Mouse (Mus musculus): ENCODE measurements around the gene Serpine2. TPM values are rescaled to one million over a fixed set of nuclear protein-coding genes. Genes with fewer than 3 reads are reported as not detected.

Gene Serpine2
- 342 and 406 TPM in 2 replicates for polyA plus RNA-seq (2014; fragmentation: Nextera tagmentation; extraction: Ambion mirVana)

DNA sequence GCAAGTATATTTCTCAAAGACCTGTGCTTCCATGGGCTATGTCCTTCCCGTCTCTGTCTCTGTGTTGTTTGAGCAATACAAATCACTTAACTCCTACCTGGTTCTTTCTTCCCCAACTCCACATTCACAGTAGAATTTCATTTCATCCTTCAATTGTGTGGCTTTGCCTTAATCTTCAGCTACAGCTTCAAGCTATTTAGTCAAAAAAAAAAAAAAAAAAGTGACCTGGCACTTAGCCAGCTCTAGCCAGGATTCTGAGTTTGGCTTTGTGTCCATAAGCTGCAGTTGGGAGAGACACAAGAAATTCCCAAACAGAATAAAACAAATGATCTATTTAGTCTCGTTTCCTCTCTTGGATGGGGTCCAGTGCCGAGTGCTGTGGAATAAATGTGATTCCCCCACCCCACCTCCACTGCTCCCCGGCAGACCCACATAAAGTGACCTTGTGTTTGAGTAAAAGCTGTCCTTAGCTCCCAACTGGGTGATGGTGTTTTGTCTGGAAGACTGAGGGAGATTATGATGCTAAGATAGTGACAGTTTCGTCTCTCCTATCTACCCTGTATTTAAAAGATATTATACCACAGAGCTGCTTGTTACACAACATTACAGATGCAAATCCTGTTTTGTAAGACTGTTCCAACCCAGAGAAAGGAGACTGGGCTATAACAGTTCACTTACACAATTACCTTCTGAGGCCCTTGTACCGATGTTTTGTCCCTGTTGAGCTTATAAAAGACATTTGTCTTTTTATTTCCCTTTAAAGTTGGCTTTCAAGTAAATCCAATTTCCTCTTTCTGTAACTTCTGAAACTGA lies at the start of gene Serpine2:
TSS of gene Serpine2 (minus strand) at position 51 of the 813 bp plus-strand sequence.
- Histone ChIP-seq H3K4me1 (ENCODE audit: control insufficient read depth, insufficient read depth, low read length) (peaks cover 10% of the 10 kb centered on the region; the same call in 1 of the 2 replicates), H3K4me2 (ENCODE audit: low read depth, low read length) (no peak within 1 kb of the TSS), H3K9ac (replicated peaks; ENCODE audit: low read depth, low read length) (no peak within 1 kb of the TSS), H3K4me3 (ENCODE audit: low read depth, low read length) (no peak within 1 kb of the TSS), H3K27me3 (ENCODE audit: control insufficient read depth, insufficient read depth, low read length) (no peaks in the 10 kb centered on the region), H3K27ac (ENCODE audit: low read depth, low read length) (peak within 1 kb of the TSS; percentile 62), H3K36me3 (ENCODE audit: control insufficient read depth, insufficient read depth, low read length) (no peaks in the 10 kb centered on the region), H3K9me3 (ENCODE audit: control insufficient read depth, low read length) (no peaks in the 10 kb centered on the region)
- 16% methylated on average over 6 of the region's 6 CpGs for WGBS
- peak; percentile 10; the same call in 1 of the 2 replicates for ATAC-seq (ENCODE audit: low read depth)

DNA sequence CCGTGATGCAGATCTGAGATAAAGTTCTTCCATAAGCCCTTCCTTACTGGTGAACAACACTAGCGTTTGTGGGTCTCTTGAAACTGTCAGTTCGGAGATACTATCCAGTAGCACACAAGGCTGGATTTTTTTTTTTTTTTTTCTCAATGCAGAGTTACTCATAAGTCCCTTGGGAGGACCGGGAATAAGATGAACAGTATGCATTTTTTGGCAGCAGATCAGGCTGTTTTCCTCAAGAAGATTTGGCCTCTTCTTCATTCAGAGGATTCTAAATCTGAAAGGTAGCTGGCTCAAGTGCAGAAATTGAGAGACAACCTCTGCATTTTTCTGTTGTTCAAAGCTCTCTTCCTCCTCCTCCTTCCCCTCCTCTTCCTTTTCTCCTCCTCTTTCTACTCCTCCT lies 46.8 kb upstream of the Serpine2 start:
- ATAC-seq (ENCODE audit: low read depth): no peak
- Histone ChIP-seq H3K9ac (replicated peaks; ENCODE audit: low read depth, low read length) (no peak overlapping the region), H3K4me1 (ENCODE audit: control insufficient read depth, insufficient read depth, low read length) (no peaks in the 10 kb centered on the region), H3K27ac (ENCODE audit: low read depth, low read length) (no peak overlapping the region), H3K9me3 (ENCODE audit: control insufficient read depth, low read length) (no peaks in the 10 kb centered on the region), H3K27me3 (ENCODE audit: control insufficient read depth, insufficient read depth, low read length) (no peaks in the 10 kb centered on the region), H3K36me3 (ENCODE audit: control insufficient read depth, insufficient read depth, low read length) (no peaks in the 10 kb centered on the region), H3K4me3 (ENCODE audit: low read depth, low read length) (no peak overlapping the region), H3K4me2 (ENCODE audit: low read depth, low read length) (no peak overlapping the region)
- 86% methylated on average over 4 of the region's 4 CpGs for WGBS

DNA sequence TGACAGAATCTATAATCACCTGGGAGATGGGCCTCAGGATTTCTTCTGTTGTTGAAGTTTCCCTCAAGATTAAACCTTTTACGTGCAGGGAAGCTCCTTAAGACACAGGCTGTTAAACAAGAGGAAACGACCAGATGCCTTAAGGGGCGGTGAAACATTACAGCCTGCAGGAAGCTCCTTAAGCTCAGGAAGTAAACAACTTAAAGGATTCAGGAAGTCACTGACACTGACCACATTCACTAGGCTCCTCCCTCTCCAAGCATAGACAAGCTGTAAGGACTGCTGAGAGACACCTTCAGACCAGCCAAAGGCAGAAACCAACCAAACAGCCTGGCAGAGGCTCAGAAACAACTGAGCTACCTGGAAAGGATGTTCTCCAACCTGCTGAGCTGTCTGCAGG lies 44.3 kb upstream of the Serpine2 start:
- Histone ChIP-seq H3K4me1 (ENCODE audit: control insufficient read depth, insufficient read depth, low read length) (no peaks in the 10 kb centered on the region), H3K9ac (replicated peaks; ENCODE audit: low read depth, low read length) (no peak overlapping the region), H3K27me3 (ENCODE audit: control insufficient read depth, insufficient read depth, low read length) (no peaks in the 10 kb centered on the region), H3K36me3 (ENCODE audit: control insufficient read depth, insufficient read depth, low read length) (no peaks in the 10 kb centered on the region), H3K4me3 (ENCODE audit: low read depth, low read length) (no peak overlapping the region), H3K9me3 (ENCODE audit: control insufficient read depth, low read length) (no peaks in the 10 kb centered on the region), H3K27ac (ENCODE audit: low read depth, low read length) (no peak overlapping the region), H3K4me2 (ENCODE audit: low read depth, low read length) (no peak overlapping the region)
- 70% methylated on average over 3 of the region's 3 CpGs for WGBS
- no peak for ATAC-seq (ENCODE audit: low read depth)

DNA sequence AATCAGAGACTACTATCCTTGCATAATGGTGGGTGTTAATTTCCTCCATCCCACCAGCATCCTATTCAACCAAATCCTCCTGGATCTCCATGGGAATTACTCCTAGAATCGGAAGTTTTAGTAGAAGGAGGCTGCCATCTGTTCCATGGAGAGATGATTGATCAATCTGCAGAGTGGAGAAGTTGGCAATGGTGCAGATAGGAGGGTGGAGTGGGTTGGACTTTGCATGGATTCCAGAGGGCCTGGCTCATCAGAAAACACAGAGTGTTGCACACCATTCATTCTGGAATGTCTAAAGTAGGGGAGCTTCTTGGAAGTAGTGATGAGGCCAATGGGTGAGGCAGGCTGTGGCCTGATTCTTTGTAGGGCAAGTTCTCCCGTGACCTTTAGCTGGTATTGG lies 41.9 kb upstream of the Serpine2 start:
- no peaks in the 10 kb centered on the region for H3K4me1 ChIP-seq (ENCODE audit: control insufficient read depth, insufficient read depth, low read length)
- no peak for ATAC-seq (ENCODE audit: low read depth)
- no peaks in the 10 kb centered on the region for H3K27me3 ChIP-seq (ENCODE audit: control insufficient read depth, insufficient read depth, low read length)
- H3K4me3 ChIP-seq (ENCODE audit: low read depth, low read length): no peak overlapping the region
- H3K36me3 ChIP-seq (ENCODE audit: control insufficient read depth, insufficient read depth, low read length): no peaks in the 10 kb centered on the region
- no peaks in the 10 kb centered on the region for H3K9me3 ChIP-seq (ENCODE audit: control insufficient read depth, low read length)
- H3K4me2 ChIP-seq (ENCODE audit: low read depth, low read length): no peak overlapping the region
- no peak overlapping the region for H3K9ac ChIP-seq (replicated peaks; ENCODE audit: low read depth, low read length)
- WGBS: 75% methylated on average over 2 of the region's 2 CpGs
- no peak overlapping the region for H3K27ac ChIP-seq (ENCODE audit: low read depth, low read length)

DNA sequence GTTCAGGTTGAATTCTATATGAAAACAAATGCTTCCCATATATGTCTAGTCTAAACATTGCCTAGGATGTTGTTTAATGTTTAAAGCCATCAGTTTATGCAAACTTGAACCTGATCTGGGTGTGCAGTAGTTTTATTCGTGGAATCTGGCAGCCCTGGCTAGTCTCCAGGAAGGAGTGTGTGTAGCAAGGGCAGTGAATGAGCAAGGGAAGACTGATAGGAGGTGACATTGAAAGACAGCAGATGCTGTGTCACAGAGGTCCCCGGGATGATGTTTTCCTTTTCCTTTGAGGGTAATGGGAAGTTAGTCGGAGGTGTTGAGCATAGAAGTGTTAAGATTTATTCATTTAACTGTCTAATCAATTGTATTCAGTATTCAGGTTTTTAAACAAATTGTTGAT lies 21.7 kb upstream of the Serpine2 start:
- H3K4me3 ChIP-seq (ENCODE audit: low read depth, low read length): no peak overlapping the region
- H3K27ac ChIP-seq (ENCODE audit: low read depth, low read length): no peak overlapping the region
- H3K4me2 ChIP-seq (ENCODE audit: low read depth, low read length): no peak overlapping the region
- no peaks in the 10 kb centered on the region for H3K9me3 ChIP-seq (ENCODE audit: control insufficient read depth, low read length)
- ATAC-seq (ENCODE audit: low read depth): no peak
- WGBS: 65% methylated on average over 3 of the region's 3 CpGs
- no peaks in the 10 kb centered on the region for H3K4me1 ChIP-seq (ENCODE audit: control insufficient read depth, insufficient read depth, low read length)
- H3K27me3 ChIP-seq (ENCODE audit: control insufficient read depth, insufficient read depth, low read length): no peaks in the 10 kb centered on the region
- no peak overlapping the region for H3K9ac ChIP-seq (replicated peaks; ENCODE audit: low read depth, low read length)
- H3K36me3 ChIP-seq (ENCODE audit: control insufficient read depth, insufficient read depth, low read length): no peaks in the 10 kb centered on the region

DNA sequence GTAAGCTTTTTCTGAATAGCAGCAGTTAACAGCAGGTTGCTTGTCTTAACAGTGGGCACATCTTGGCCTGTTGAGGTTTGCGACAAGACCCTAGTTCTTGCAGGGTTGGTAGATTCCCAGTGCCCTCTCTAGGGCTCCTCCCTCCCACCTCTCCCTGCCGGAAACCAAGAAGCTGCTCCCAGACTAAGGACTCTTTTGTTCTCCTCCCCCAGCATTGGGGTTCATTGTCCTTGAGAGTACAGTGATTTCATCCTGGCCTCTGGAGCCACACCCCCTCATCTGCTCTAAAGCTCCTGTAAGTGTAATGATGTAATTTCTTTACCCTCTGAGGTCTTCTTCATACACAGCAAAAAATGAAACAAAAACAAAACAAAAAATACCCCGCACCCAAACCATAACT lies 13.8 kb upstream of the Serpine2 start:
- 47% methylated on average over 3 of the region's 3 CpGs for WGBS
- no peak; the same call in 1 of the 2 replicates for ATAC-seq (ENCODE audit: low read depth)
- Histone ChIP-seq H3K4me2 (ENCODE audit: low read depth, low read length) (no peak overlapping the region), H3K4me3 (ENCODE audit: low read depth, low read length) (no peak overlapping the region), H3K9ac (replicated peaks; ENCODE audit: low read depth, low read length) (no peak overlapping the region), H3K27me3 (ENCODE audit: control insufficient read depth, insufficient read depth, low read length) (no peaks in the 10 kb centered on the region), H3K27ac (ENCODE audit: low read depth, low read length) (no peak overlapping the region), H3K36me3 (ENCODE audit: control insufficient read depth, insufficient read depth, low read length) (no peaks in the 10 kb centered on the region), H3K9me3 (ENCODE audit: control insufficient read depth, low read length) (no peaks in the 10 kb centered on the region), H3K4me1 (ENCODE audit: control insufficient read depth, insufficient read depth, low read length) (no peaks in the 10 kb centered on the region)

DNA sequence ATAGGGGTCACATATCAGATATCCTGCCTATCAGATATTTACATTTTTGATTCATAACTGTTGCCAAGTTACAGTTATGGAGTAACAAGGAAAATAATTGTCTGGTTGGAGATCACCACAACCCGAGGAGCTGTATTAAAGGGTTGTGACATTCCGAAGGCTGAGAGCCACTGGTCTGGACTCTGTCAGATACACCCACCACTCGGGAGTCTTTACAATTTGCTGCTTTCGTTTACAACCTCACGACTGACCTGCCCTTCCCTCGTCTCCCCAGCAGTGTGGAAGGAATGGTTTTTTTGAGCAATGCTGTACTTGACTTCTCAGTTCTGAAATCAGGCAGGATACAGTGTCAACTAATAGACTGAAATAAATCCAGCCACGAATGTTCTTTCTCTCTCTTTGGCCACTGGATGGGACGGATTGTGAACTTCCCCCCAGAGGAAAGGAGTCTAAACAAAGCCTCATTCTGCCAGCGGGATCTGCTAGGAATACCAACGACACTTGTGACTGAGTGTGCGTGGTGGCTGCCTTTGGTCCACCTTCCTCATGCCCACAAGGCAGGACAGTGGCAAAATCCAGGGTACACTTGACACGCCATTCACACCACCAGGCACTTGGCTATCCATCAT lies 455 bp downstream of the Serpine2 start:
- H3K9me3 ChIP-seq (ENCODE audit: control insufficient read depth, low read length): no peaks in the 10 kb centered on the region
- H3K27me3 ChIP-seq (ENCODE audit: control insufficient read depth, insufficient read depth, low read length): no peaks in the 10 kb centered on the region
- peak; percentile 15; the same call in 1 of the 2 replicates for ATAC-seq (ENCODE audit: low read depth)
- peaks cover 10% of the 10 kb centered on the region; the same call in 1 of the 2 replicates for H3K4me1 ChIP-seq (ENCODE audit: control insufficient read depth, insufficient read depth, low read length)
- no peak overlapping the region for H3K4me3 ChIP-seq (ENCODE audit: low read depth, low read length)
- no peak overlapping the region for H3K9ac ChIP-seq (replicated peaks; ENCODE audit: low read depth, low read length)
- H3K4me2 ChIP-seq (ENCODE audit: low read depth, low read length): no peak overlapping the region
- no peaks in the 10 kb centered on the region for H3K36me3 ChIP-seq (ENCODE audit: control insufficient read depth, insufficient read depth, low read length)
- 0 out of 2 replicates have a peak overlapping the region, but pooled peaks have one; percentile 36 for H3K27ac ChIP-seq (ENCODE audit: low read depth, low read length)
- 26% methylated on average over 12 of the region's 12 CpGs for WGBS

DNA sequence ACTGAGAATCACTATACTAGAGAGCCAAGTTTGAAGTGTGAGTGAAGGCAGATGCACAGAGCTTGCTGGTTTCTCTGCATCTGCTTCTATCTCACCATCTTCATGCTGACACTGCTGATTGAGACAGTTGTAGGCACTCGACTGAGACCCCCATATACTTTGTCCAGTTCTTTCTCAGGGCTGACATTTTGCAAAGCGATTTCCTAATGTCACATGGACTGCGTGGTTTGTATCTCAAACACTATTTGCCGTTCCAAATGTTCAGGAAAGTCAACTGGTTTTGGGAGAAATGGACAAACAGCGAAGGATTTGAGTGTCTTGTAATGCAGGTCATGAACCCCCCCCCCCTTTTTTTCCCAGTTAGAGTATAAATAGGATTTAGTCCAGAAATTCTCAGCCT lies 1.0 kb downstream of the Serpine2 start:
- Histone ChIP-seq H3K4me1 (ENCODE audit: control insufficient read depth, insufficient read depth, low read length) (peaks cover 10% of the 10 kb centered on the region; the same call in 1 of the 2 replicates), H3K36me3 (ENCODE audit: control insufficient read depth, insufficient read depth, low read length) (no peaks in the 10 kb centered on the region), H3K9me3 (ENCODE audit: control insufficient read depth, low read length) (no peaks in the 10 kb centered on the region), H3K4me2 (ENCODE audit: low read depth, low read length) (no peak overlapping the region), H3K27ac (ENCODE audit: low read depth, low read length) (no peak overlapping the region), H3K27me3 (ENCODE audit: control insufficient read depth, insufficient read depth, low read length) (no peaks in the 10 kb centered on the region), H3K4me3 (ENCODE audit: low read depth, low read length) (no peak overlapping the region), H3K9ac (replicated peaks; ENCODE audit: low read depth, low read length) (no peak overlapping the region)
- ATAC-seq (ENCODE audit: low read depth): no peak
- 84% methylated on average over 5 of the region's 5 CpGs for WGBS

DNA sequence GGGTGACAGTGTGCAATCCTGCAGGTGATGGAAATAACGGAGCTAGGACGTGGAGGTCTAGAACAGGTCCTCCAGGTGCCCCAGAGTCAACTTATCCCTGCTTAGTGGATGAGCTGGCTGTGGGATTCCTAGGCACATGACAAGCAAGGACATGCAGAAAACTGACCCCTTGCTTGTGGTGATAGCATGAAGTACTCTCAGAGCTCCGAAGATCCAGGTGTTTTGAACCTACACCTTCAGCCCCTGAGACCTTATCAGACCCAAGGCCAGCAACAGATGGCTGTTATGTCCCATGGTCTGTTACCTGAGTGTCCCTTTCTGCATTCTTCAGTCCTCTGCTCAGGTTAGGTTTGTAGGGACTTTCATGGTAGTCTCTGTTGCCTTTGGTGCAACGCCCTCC lies 2.0 kb downstream of the Serpine2 start:
- Histone ChIP-seq H3K9me3 (ENCODE audit: control insufficient read depth, low read length) (no peaks in the 10 kb centered on the region), H3K9ac (replicated peaks; ENCODE audit: low read depth, low read length) (peak overlapping the region; percentile 83), H3K4me2 (ENCODE audit: low read depth, low read length) (peak overlapping the region; percentile 95), H3K27ac (ENCODE audit: low read depth, low read length) (no peak overlapping the region), H3K4me3 (ENCODE audit: low read depth, low read length) (peak overlapping the region; percentile 79), H3K4me1 (ENCODE audit: control insufficient read depth, insufficient read depth, low read length) (peaks cover 10% of the 10 kb centered on the region; the same call in 1 of the 2 replicates), H3K36me3 (ENCODE audit: control insufficient read depth, insufficient read depth, low read length) (no peaks in the 10 kb centered on the region), H3K27me3 (ENCODE audit: control insufficient read depth, insufficient read depth, low read length) (no peaks in the 10 kb centered on the region)
- ATAC-seq (ENCODE audit: low read depth): no peak; the same call in 1 of the 2 replicates
- WGBS: 18% methylated on average over 4 of the region's 4 CpGs

All from neural tube, embryonic 14.5 days (tissue).